Mouse (Mus musculus) ovary, postnatal 14 days (tissue): ENCODE measurements at regions not wholly inside any gene's neighbourhood (a gene's known extent, or its start where the extent isn't known, plus 50 kb on each side); places are given as distances from the start of the nearest gene placed in this dataset.

ENCODE experiments used
- DNase-seq: peaks from one replicate; pipeline ENCODE4 v3.0.0; 2022; ENCODE audit warnings: low spot score

- DNase-seq = no peak
Measured at GRCm38 (mm10) chr3:52600581-52600980, 332.4 kb downstream of the Foxo1 start.

DNA sequence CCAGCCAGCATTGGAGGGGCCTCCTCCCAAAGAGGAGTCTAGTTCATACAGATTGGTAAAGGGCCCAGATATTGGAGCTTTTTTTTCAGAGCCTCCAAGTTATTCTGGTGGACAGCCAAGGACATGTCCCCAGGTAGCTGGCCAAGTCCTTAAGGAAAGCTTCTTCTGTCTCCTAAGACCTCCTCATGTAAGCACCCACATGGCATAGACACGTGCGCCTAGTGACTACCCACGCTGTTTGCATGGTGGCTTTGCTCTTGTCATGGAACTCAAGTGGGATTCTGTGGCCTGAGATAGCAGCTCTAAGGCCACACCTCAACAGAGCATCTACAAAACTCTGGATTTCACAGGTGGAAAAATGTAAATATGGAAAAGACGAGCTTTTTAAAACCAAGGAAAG, 332.0 kb downstream of the Foxo1 start:
- no peak for DNase-seq

GRCm38 (mm10) chr3:52586418-52586817, 318.3 kb downstream of the Foxo1 start:
- DNase-seq = no peak

DNA sequence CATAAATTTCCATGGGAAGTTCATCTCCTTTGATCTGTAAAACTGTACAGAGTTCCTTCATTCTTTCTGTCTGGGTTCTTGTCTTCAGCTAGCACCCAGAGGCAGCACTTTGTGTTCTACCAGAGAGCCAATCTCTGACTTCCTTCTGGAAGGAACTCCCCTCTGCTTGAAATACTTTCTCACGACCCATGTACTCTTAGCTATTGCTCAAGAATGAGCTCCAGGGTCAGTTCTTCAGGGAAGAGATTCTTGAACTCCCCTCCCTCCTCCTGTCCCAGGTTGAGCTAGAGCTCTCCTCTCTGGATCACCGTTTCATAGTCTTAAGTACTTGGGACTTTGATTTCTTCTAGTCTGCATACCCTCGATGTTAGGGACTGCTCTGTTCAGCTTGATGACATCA, 311.8 kb downstream of the Foxo1 start:
- DNase-seq = no peak

- no peak for DNase-seq
Measured at GRCm38 (mm10) chr3:52579096-52579495, 311.0 kb downstream of the Foxo1 start.

GRCm38 (mm10) chr3:52576703-52577244, 308.6 kb downstream of the Foxo1 start:
- DNase-seq = no peak

- DNase-seq = no peak
Measured at GRCm38 (mm10) chr3:52575237-52575798, 307.2 kb downstream of the Foxo1 start.

- DNase-seq = no peak
Measured at GRCm38 (mm10) chr3:52574341-52574740, 306.2 kb downstream of the Foxo1 start.

- peak; percentile 7 for DNase-seq
Measured at GRCm38 (mm10) chr3:52573806-52574205, 305.7 kb downstream of the Foxo1 start.

GRCm38 (mm10) chr3:52572514-52573485, 304.7 kb downstream of the Foxo1 start:
- DNase-seq = no peak

GRCm38 (mm10) chr3:52567606-52568372, 299.7 kb downstream of the Foxo1 start:
- DNase-seq = no peak

GRCm38 (mm10) chr3:52563595-52563994, 295.5 kb downstream of the Foxo1 start:
- DNase-seq = no peak

GRCm38 (mm10) chr3:52562816-52563215, 294.7 kb downstream of the Foxo1 start:
- no peak for DNase-seq

DNA sequence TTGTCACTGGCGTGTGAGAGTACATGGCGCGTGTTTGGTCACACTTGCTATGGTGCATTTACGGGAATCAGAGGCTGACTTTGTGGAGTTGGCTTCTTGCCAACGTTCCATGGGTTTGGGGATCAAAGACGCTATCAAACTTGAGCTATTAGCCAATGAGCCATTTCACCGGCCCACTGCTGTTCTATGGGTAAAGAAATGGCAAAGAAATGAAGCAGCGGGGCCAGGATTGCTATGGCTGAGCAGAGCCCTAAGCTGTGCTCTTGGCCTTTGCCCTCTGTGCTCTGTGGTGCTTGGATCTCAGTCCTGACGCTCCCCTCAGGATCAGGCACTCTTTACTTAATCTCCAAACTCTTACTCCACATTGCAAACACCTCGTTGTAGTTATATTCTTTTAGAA, 291.3 kb downstream of the Foxo1 start:
- no peak for DNase-seq

DNA sequence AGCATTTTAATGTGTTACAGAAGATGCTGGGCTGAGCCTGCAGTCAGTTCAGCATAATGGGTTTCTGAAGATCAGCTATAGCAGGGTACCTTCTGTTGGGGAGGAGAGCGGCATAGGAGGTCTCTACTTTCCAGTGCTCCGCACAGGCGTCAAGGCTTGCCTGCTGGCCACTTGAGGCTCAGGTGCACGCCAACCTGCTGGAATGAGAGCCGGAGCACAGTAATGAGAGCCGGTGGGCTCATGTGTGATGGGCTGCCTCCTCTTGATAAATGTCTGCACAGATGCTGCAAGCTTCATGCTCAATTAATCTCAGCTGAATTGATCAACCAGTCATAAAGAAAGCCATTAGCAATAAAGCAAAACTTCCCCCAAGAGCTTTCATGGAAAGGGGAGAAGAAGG, 290.6 kb downstream of the Foxo1 start:
- DNase-seq = no peak

DNA sequence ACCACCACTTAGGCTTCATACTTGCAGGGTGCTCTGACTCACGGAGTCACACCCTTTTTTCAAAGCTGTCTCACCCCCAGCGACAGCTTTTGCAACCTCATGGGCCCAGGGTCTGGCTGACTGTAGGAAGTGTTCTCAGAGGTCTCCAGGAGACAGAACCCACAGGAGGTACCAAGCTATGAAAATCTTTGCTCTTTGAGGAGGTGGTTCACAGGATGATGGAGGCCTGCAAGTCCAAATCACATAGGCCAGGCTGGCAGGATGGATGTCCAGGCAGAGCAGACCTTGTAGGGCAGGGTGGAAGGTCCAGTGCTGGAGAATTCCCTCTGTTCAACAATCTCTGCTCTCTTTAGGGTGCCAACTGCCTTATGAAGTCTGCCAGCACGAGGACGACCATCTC, 289.2 kb downstream of the Foxo1 start:
- no peak for DNase-seq

- DNase-seq = no peak
Measured at GRCm38 (mm10) chr3:52555038-52555437, 286.9 kb downstream of the Foxo1 start.

- DNase-seq = no peak
Measured at GRCm38 (mm10) chr3:52554490-52554889, 286.4 kb downstream of the Foxo1 start.

DNA sequence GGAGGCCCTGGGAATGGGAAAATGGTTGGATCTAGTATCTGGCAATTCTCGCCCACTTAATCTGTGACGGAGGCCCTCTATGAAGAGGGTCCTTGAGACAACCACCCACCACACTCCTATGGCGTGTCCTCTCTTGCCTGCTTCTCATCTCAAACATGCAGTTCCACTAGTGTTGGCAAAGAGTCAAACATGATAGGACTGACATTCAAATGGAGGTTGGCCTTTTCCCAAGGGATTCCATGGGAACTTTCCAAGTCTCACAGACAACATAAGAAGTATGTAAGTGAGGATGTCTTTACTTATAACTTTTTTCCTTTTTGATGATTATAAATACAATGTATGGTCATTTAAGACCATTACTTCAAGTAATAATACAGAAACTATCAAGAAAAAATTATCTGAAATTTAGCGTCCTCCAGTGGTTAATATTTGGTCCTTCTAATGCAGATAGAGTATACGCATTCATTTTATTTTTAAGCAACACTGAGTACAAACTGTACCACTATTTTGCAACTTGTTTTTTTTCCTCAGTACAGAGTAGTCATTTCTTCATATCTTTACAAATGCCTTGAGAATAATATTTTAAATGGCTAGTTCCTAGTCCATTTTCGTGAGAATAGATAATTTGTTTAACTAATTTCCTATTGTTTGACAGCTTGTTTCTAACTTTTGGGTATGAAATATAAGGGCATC, 280.2 kb downstream of the Foxo1 start:
- no peak for DNase-seq

- no peak for DNase-seq
Measured at GRCm38 (mm10) chr3:52546035-52546434, 277.9 kb downstream of the Foxo1 start.

- DNase-seq = no peak
Measured at GRCm38 (mm10) chr3:52543006-52543405, 274.9 kb downstream of the Foxo1 start.

- DNase-seq = no peak
Measured at GRCm38 (mm10) chr3:52540862-52541380, 272.8 kb downstream of the Foxo1 start.
